In the genomic region with DNA sequence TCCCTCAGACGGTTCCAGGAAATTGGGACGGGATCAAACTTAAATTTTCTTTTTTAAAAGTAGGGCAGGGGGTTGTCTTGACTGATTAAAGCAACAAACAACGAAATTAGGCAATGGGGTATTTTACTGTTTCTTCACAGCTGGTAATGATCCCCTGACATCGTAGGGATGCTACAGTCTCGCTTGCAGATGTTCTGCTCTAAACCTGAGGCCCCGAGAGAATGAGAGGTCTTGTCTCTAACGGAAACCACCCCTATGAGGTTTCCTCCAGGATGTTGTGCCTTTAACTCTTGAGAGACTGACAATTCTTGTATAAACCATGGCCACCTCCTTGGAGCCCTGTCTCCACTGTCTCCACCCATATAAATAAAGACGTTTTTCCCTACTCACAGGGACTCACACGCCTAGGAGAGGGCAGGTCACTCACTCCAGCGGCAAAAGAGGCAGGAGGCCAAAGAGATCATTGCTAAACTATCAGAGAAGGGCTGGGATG, we compare ENCODE assay signal across 8 mouse cellular contexts. TPM values are rescaled to one million over a fixed set of nuclear protein-coding genes. Genes with fewer than 3 reads are reported as not detected.
DNase-seq lines count a peak whose midpoint lies in the region; ATAC-seq lines count a peak whose summit lies in the region.

A gene (minus strand): TSS at position 208 of the 493 bp plus-strand sequence.

- H3K4me1 ChIP-seq in kidney, embryonic 16.5 days (ENCODE audit: insufficient read depth, low read length), result peaks cover 32% of the 10 kb centered on the region
- H3K4me1 ChIP-seq in heart, embryonic 11.5 days (ENCODE audit: control insufficient read depth, insufficient read depth, low read length), result peaks cover 21% of the 10 kb centered on the region

- H3K4me3 ChIP-seq in kidney, embryonic 16.5 days (ENCODE audit: low read length), result peak within 1 kb of the TSS; percentile 59
- H3K4me3 ChIP-seq in heart, embryonic 11.5 days (ENCODE audit: low read depth, low read length), result peak within 1 kb of the TSS; percentile 51

- H3K27me3 ChIP-seq in kidney, embryonic 16.5 days (ENCODE audit: insufficient read depth, low read length), result no peaks in the 10 kb centered on the region
- no peaks in the 10 kb centered on the region for H3K27me3 ChIP-seq in heart, embryonic 11.5 days (ENCODE audit: control insufficient read depth, insufficient read depth, low read length)

- DNase-seq in kidney, postnatal 14 days, result no peak
- no peak for DNase-seq in adrenal gland, postnatal 36 days
- no peak for DNase-seq in layer of hippocampus, postnatal 25 days (ENCODE audit: extremely low spot score in 1 of 2, low spot score in 1 of 2)
- peak; percentile 35 to 46 for DNase-seq in lung, postnatal 4 days
- DNase-seq in thymus, postnatal 0 days (ENCODE audit: low spot score), result peak; percentile 80
- no peak for DNase-seq in urinary bladder, postnatal 10 days (ENCODE audit: low spot score)

- peaks cover 7% of the 10 kb centered on the region; the same call in 1 of the 2 replicates for H3K36me3 ChIP-seq in kidney, embryonic 16.5 days (ENCODE audit: insufficient read depth, low read length)
- H3K36me3 ChIP-seq in heart, embryonic 11.5 days (ENCODE audit: control insufficient read depth, insufficient read depth, low read length), result peaks cover 6% of the 10 kb centered on the region

- no peaks in the 10 kb centered on the region for H3K9me3 ChIP-seq in kidney, embryonic 16.5 days (ENCODE audit: low read length)
- 0 out of 2 replicates have a peak, but pooled peaks cover 2% of the 10 kb centered on the region for H3K9me3 ChIP-seq in heart, embryonic 11.5 days (replicated peaks; ENCODE audit: control insufficient read depth, low read length)

- WGBS in kidney, embryonic 16.5 days, result 3% methylated on average over 10 of the region's 10 CpGs
- WGBS in heart, embryonic 11.5 days (ENCODE audit: insufficient replicate concordance), result 4% methylated on average over 10 of the region's 10 CpGs

- H3K27ac ChIP-seq in kidney, embryonic 16.5 days (ENCODE audit: low read length), result peak within 1 kb of the TSS; percentile 81
- H3K27ac ChIP-seq in heart, embryonic 11.5 days (ENCODE audit: low read depth, low read length), result peak within 1 kb of the TSS; percentile 87

- ATAC-seq in kidney, embryonic 16.5 days (ENCODE audit: low FRiP score, low TSS enrichment), result peak; percentile 37
- ATAC-seq in heart, embryonic 11.5 days (replicated peaks; ENCODE audit: insufficient number of reproducible peaks, low FRiP score, low TSS enrichment), result 0 out of 2 replicates have a peak, but pooled peaks have one; percentile 27

- peak within 1 kb of the TSS; percentile 79 for H3K9ac ChIP-seq in kidney, embryonic 16.5 days (replicated peaks; ENCODE audit: low read length)
- H3K9ac ChIP-seq in heart, embryonic 11.5 days (ENCODE audit: low read depth, low read length), result peak within 1 kb of the TSS; percentile 73

- peak within 1 kb of the TSS; percentile 78 for H3K4me2 ChIP-seq in kidney, embryonic 16.5 days (replicated peaks; ENCODE audit: low read depth, low read length)
- H3K4me2 ChIP-seq in heart, embryonic 11.5 days, result peak within 1 kb of the TSS; percentile 75

RNA-seq across cellular contexts. Expression of the gene that starts here (rescaled TPM):
- polyA plus RNA-seq in kidney, embryonic 16.5 days (2015; fragmentation: Nextera tagmentation; extraction: Ambion mirVana), result 54.8 and 58.9 TPM in 2 replicates
- 10 to 100 TPM; 12.9 to 14.7 TPM for total RNA-seq in adrenal gland, postnatal 36 days (2021)
- polyA plus RNA-seq in heart, embryonic 11.5 days (2014; fragmentation: Nextera tagmentation; extraction: Ambion mirVana), result 40.0 and 41.6 TPM in 2 replicates
- total RNA-seq in layer of hippocampus, postnatal 25 days (2021), result 10 to 100 TPM; 22.7 to 23.5 TPM
- polyA plus RNA-seq in thymus, postnatal 0 days (2015; fragmentation: Nextera tagmentation; extraction: Ambion mirVana), result 36.0 and 36.9 TPM in 2 replicates

Comparison
In these comparisons a context has a peak if more than half of its experiments do, and no peak if none do; other contexts are left out.
1. DNase-seq: peak in lung, postnatal 4 days (2 of 2) and thymus, postnatal 0 days (single experiment); none in kidney, postnatal 14 days (single experiment), adrenal gland, postnatal 36 days (0 of 2), layer of hippocampus, postnatal 25 days (0 of 2) and urinary bladder, postnatal 10 days (single experiment).